Mouse (Mus musculus) cerebellum, adult (tissue): ENCODE data around the gene Thsd7b.

Source experiments
- ATAC-seq: cut with Nextera tagmentation; 2 replicates; pipeline ENCODE4 v1.9.2; 2017; ENCODE audit warnings: mild to moderate bottlenecking, moderate library complexity, mixed read lengths; ENCODE audit not compliant: insufficient number of reproducible peaks, low FRiP score, low TSS enrichment

Gene Thsd7b

GRCm38 (mm10) chr1:129516379-129516778 lies 243.3 kb downstream of the Thsd7b start:
- peak; percentile 83 for ATAC-seq

DNA sequence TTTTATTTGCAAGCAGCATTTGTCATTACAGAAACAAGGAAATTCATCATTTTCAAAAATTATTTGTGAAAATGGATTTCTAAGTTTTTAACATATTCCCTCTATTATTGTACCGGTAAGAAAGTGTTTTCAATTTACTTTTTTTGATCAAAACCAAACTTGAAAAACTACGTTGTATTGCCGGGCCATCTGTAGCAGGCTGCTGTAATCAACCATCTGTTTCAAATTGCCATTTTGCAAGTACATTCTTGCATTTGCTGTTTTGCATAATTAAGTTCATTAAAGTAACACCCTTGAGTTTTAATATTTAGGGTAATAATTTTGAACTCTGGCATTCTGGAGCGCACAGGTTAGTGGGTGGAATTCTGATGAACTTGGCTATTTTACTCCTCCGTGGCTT lies 246.6 kb downstream of the Thsd7b start:
- ATAC-seq: no peak

DNA sequence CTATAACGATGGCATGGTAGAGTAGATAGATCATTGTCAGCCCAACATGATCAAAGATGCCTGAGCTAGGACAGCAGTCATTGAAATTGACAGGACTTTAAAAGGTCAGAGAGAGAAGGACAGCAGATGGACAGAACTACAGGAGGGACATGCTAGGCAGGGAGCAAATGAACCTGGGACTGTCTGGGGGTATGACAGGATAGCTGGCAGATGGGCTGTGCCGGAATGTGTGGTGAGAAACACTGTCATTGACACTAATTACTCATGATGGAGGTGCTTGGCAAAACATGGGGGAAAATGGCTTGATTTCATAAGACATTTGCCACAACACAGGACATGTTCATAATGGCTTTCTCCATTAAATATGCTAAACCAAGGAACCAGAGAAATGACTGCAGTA lies 253.9 kb downstream of the Thsd7b start:
- ATAC-seq: peak; percentile 96

GRCm38 (mm10) chr1:129532206-129532605 lies 259.1 kb downstream of the Thsd7b start:
- no peak for ATAC-seq

DNA sequence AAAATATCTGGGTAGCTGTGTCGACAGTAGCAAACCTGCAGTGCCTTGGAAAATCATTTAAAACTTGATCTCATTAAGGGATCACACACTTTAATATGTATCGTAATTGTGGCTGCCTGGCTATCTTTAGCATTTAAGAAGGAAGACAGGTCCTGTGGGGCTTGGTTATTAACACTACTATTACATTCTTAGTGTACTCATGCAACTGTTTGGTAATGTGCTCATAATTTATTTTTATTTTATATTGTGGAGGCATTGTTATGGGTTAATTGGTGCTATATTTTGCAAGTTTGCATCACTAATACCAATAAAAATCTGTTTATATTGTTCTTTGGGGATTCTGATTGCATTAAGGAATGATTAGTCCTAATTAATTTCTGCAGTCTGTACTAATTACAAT lies 265.4 kb downstream of the Thsd7b start:
- no peak for ATAC-seq

DNA sequence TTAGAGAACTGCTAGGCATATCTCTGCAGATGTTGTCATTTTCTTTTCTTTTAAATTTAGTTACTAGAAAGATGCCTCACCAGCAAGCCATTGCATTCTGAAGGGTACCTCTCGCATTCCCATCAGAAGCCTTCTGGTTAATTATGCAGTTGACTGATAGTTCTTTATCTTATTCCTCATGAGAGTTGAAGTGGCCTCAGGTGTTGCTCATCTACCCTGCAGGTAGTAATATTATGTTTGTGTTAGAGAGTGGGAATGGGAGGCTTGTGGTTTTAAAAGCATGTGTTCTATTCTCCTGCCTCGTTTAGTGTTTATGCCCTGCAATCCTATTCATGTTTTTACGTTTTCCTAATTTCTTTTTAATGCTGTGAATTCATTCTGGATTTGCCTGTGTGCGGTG lies 265.9 kb downstream of the Thsd7b start:
- ATAC-seq: no peak

GRCm38 (mm10) chr1:129540751-129541150 lies 267.6 kb downstream of the Thsd7b start:
- ATAC-seq: no peak

DNA sequence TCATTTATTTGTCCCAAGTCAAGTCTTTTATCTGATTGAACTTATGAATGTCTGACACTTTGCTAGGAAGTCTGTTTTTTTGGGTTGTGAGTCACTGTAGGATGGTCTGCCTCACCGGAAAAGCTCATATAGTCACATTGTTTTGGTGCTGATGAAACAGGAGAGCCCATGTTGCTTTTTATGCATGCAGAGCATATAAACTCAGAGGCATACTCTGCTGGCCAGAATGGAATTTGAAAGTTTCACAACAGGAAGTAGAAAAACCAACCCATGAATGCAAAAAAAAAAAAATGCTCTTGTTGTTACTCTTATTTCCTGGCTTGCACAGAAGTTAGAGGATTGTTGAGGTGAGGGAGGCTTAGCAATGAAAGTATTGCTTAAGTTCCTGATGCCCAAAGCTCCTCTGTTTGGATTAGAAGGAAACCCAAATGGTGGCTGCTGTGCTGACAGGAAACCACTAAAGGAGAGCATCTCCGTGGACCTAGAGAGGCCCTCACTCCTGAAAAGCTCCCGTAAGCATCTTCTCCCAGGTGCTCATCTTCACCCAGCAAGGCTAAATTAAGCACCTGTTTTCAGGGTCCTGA lies 269.6 kb downstream of the Thsd7b start:
- ATAC-seq: no peak

DNA sequence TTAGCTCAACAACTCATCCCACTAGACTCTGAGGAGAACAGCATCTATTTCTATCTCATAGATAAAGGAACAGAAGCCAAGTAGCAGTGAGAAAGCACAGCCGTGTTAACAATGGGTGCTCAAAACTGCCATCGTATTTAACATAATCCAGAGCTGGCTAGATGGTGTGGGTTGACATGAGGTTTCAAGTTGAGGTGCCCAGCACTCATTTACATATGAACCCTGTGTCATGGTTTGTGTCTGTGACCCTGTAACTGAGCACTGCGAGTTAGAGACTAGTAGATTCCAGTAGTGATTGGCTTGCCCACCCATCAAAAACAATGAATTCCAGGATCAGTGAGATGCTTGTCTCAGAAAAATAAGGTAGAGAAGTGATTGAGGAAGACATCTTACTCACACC lies 270.1 kb downstream of the Thsd7b start:
- no peak for ATAC-seq

DNA sequence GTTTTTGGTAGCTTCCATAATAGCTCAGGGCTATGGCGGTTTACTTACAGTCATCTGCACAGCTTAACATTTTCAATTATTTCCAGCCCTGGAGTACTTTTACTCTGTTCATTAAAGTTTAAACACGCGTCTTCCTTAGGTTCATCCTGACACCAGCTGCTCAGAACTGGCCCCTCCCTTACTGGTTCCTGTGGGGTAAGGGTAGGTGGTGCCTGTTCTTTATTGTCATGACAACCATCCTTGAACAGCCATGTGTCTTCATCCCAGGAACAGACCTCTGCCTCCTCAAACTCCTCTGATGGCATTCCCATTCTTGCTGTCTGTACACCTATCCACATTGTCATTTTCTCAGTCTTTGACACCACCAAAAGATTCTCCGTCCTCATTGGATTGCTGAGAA lies 285.0 kb downstream of the Thsd7b start:
- ATAC-seq: no peak

DNA sequence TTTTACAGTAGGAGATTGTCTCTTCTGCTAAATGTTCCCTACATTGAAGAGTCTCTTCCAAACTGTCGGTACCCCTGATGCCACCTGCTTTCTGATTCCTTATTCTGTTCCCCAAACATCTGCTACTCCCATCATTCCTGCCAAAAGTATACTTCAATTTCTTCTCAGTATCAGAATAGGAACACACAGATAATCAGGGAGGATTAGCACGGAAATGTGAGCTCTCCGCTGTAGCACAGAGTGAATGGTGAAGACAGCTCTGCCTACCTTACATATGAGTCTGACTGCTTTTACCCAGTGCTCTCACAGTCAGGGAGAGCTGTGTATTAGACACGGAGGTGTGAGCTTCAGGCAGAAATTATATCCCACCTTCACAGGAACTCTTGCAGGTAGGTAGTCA lies 286.0 kb downstream of the Thsd7b start:
- ATAC-seq: no peak

DNA sequence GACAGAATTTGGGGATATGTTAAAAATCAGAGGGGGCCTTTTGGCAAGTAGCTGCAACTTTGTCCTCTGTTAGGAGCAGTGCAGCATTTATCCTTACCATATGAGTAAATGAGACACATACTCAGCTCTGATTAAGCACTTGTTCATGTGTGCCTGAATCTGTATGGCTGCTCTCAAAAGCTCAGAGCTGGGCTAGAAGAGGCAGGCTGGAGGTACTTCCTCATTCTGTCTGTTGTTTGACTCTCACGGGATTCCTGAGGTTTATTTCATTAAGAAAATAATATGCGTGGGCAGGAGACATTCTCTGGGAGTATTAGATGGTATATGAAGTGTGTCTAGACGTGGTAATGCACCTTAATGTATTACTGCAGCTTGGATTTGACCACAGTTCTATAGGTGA lies 286.7 kb downstream of the Thsd7b start:
- no peak for ATAC-seq

- ATAC-seq: no peak
Measured at GRCm38 (mm10) chr1:129562707-129563106, 289.6 kb downstream of the Thsd7b start.

DNA sequence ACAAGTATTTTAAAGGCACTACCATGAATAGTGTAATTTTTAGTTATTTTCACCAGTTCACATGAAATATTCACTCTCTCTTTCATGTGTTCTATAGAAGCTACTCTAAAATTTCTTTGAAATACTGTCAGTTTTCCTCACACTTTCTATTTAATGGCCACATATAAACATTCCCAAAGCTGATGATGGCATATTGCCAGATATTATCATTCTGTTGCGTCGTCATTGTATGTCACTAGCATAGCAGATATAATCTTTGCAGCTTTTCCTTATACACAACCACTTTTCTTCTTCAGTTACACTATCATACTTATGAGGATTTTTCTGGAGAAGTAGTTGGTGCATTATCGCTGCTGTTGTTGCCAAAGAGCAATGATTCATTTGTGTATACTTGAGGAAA lies 297.4 kb downstream of the Thsd7b start:
- ATAC-seq: no peak

GRCm38 (mm10) chr1:129579955-129580354 lies 306.9 kb downstream of the Thsd7b start:
- no peak for ATAC-seq

DNA sequence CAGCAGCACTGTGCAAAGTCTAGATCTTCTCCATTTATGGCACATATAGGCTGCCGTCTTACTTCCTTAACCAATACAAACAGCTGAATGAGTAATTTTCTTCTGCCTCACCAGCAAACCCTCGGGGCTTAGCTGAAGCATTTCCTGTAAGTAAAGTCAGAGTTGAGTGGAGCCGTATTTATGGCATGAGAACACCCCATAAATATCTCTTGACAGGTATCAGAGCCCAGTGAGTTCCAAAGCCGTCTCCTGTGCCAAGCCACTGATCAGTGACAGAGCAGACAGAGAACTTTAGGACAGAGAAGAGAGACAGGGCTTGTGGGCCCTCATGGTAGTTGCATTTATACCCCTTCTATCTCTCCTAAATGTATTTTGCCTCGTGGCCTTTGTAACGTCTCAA lies 313.5 kb downstream of the Thsd7b start:
- no peak for ATAC-seq

GRCm38 (mm10) chr1:129589366-129590002 lies 316.4 kb downstream of the Thsd7b start:
- ATAC-seq: peak; percentile 80

DNA sequence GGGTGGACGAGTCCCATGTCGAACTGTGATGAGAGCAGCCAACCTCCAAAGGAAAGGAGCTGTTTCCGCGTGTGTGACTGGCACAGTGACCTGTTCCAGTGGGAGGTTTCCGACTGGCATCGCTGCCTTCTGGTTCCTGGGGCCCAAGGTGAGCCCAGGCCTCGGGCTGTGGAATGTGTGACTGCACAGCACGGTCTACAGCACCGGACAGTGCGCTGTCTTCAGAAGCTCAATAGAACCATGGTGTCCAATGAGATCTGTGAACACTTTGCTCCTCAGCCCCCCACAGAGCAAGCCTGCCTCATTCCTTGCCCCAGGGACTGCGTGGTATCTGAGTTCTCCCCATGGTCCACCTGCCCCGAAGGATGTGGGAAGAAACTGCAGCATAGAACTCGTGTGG lies 322.3 kb downstream of the Thsd7b start:
- ATAC-seq: no peak

GRCm38 (mm10) chr1:129600933-129601332 lies 327.8 kb downstream of the Thsd7b start:
- ATAC-seq: no peak

DNA sequence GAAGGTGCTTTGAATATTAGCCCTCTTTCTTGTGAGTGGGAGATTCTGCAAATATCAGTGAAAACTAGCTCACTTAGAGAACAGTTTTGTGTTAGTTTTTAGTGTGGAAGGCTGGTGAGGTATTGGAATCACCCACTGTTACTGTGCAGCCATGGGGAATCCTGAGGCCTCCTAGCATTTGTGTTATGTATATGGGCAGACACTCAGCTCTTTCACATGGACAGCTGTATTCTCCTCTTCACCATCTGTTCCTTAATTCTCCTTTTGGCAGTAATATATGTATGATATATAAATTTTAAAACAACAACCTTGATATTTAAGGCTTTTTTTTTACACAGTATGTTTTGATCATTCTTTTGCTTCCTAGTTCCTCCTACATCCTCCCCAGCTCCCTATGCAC lies 329.2 kb downstream of the Thsd7b start:
- ATAC-seq: no peak

- no peak for ATAC-seq
Measured at GRCm38 (mm10) chr1:129608395-129608794, 335.3 kb downstream of the Thsd7b start.

- ATAC-seq: no peak
Measured at GRCm38 (mm10) chr1:129616080-129616479, 343.0 kb downstream of the Thsd7b start.
